Mouse (Mus musculus): ENCODE results near the gene Dock9.
"Not testable (repeated sequence)": the region's sequence is repeated elsewhere in the genome, so short reads cannot be mapped to it uniquely, and the experiment has no call there.

The Dock9 gene

GRCm38 (mm10) chr14:121697143-121697680, 100.4 kb downstream of the Dock9 start:
- no peak for DNase-seq

- DNase-seq = no peak
Observed at GRCm38 (mm10) chr14:121696429-121697118, 101.1 kb downstream of the Dock9 start.

- DNase-seq = no peak
Observed at GRCm38 (mm10) chr14:121694706-121695105, 102.9 kb downstream of the Dock9 start.

- no peak for DNase-seq
Observed at GRCm38 (mm10) chr14:121693991-121694594, 103.5 kb downstream of the Dock9 start.

- not testable (repeated sequence) for DNase-seq
Observed at GRCm38 (mm10) chr14:121689649-121690048, 108.0 kb downstream of the Dock9 start.

- DNase-seq = no peak
Observed at GRCm38 (mm10) chr14:121688175-121688574, 109.5 kb downstream of the Dock9 start.

- DNase-seq = no peak
Observed at GRCm38 (mm10) chr14:121687274-121687673, 110.4 kb downstream of the Dock9 start.

- no peak for DNase-seq
Observed at GRCm38 (mm10) chr14:121678913-121679312, 118.7 kb downstream of the Dock9 start.

GRCm38 (mm10) chr14:121678445-121678844, 119.2 kb downstream of the Dock9 start:
- DNase-seq = no peak

GRCm38 (mm10) chr14:121676596-121677330, 120.9 kb downstream of the Dock9 start:
- DNase-seq = peak; percentile 70

GRCm38 (mm10) chr14:121676121-121676591, 121.5 kb downstream of the Dock9 start:
- no peak for DNase-seq

GRCm38 (mm10) chr14:121675579-121675978, 122.1 kb downstream of the Dock9 start:
- DNase-seq = no peak

GRCm38 (mm10) chr14:121675146-121675545, 122.5 kb downstream of the Dock9 start:
- DNase-seq = no peak

GRCm38 (mm10) chr14:121670016-121670415, 127.6 kb downstream of the Dock9 start:
- no peak for DNase-seq

- no peak for DNase-seq
Observed at GRCm38 (mm10) chr14:121666641-121667274, 130.9 kb downstream of the Dock9 start.

- no peak for DNase-seq
Observed at GRCm38 (mm10) chr14:121665693-121666273, 131.9 kb downstream of the Dock9 start.

- DNase-seq = no peak
Observed at GRCm38 (mm10) chr14:121663913-121664312, 133.7 kb downstream of the Dock9 start.

- DNase-seq = no peak
Observed at GRCm38 (mm10) chr14:121660918-121661317, 136.7 kb downstream of the Dock9 start.

GRCm38 (mm10) chr14:121660167-121660894, 137.3 kb downstream of the Dock9 start:
- no peak for DNase-seq

- DNase-seq = no peak
Observed at GRCm38 (mm10) chr14:121659061-121659824, 138.4 kb downstream of the Dock9 start.

GRCm38 (mm10) chr14:121658537-121658936, 139.1 kb downstream of the Dock9 start:
- no peak for DNase-seq
